Mouse (Mus musculus): ENCODE measurements around the gene Csrnp2. TPM values are rescaled to one million over a fixed set of nuclear protein-coding genes. Genes with fewer than 3 reads are reported as not detected.

The Csrnp2 gene
- total RNA-seq, 2 experiments from 2014 or later, result 5.7 to 5.9 TPM

- DNase-seq (ENCODE audit: low spot score in 2 of 2), result no peak
Observed at GRCm38 (mm10) chr15:100478925-100479324, 16.4 kb downstream of the Csrnp2 start.

GRCm38 (mm10) chr15:100478351-100478750 is 16.9 kb downstream of the Csrnp2 start:
- DNase-seq (ENCODE audit: low spot score in 2 of 2), result no peak

- no peak for DNase-seq (ENCODE audit: low spot score in 2 of 2)
Observed at GRCm38 (mm10) chr15:100473926-100474503, 21.3 kb downstream of the Csrnp2 start.

GRCm38 (mm10) chr15:100470037-100470436 is 25.3 kb downstream of the Csrnp2 start:
- DNase-seq (ENCODE audit: low spot score in 2 of 2), result no peak

GRCm38 (mm10) chr15:100469189-100469545 is 26.1 kb downstream of the Csrnp2 start:
- DNase-seq (ENCODE audit: low spot score in 2 of 2), result no peak

- DNase-seq (ENCODE audit: low spot score in 2 of 2), result peak; percentile 76 to 87
Observed at GRCm38 (mm10) chr15:100468295-100469188, 26.7 kb downstream of the Csrnp2 start, which contains the start of gene Letmd1. Letmd1 (plus strand) TSS chr15:100469023.

- DNase-seq (ENCODE audit: low spot score in 2 of 2), result no peak
Observed at GRCm38 (mm10) chr15:100467738-100468137, 27.6 kb downstream of the Csrnp2 start.

GRCm38 (mm10) chr15:100465432-100465831 is 29.9 kb downstream of the Csrnp2 start:
- no peak for DNase-seq (ENCODE audit: low spot score in 2 of 2)

- peak in 1 of 2 experiments; percentile 58 for DNase-seq (ENCODE audit: low spot score in 2 of 2)
Observed at GRCm38 (mm10) chr15:100463712-100464111, 31.6 kb downstream of the Csrnp2 start.

GRCm38 (mm10) chr15:100462086-100462485 is 33.2 kb downstream of the Csrnp2 start:
- no peak for DNase-seq (ENCODE audit: low spot score in 2 of 2)

- no peak for DNase-seq (ENCODE audit: low spot score in 2 of 2)
Observed at GRCm38 (mm10) chr15:100461646-100462045, 33.6 kb downstream of the Csrnp2 start.

GRCm38 (mm10) chr15:100460942-100461341 is 34.3 kb downstream of the Csrnp2 start:
- DNase-seq (ENCODE audit: low spot score in 2 of 2), result no peak

- DNase-seq (ENCODE audit: low spot score in 2 of 2), result peak in 1 of 2 experiments; percentile 48
Observed at GRCm38 (mm10) chr15:100458055-100458454, 37.2 kb downstream of the Csrnp2 start.

GRCm38 (mm10) chr15:100457340-100457739 is 37.9 kb downstream of the Csrnp2 start:
- peak; percentile 40 to 70 for DNase-seq (ENCODE audit: low spot score in 2 of 2)

- no peak for DNase-seq (ENCODE audit: low spot score in 2 of 2)
Observed at GRCm38 (mm10) chr15:100456356-100456991, 38.8 kb downstream of the Csrnp2 start.

GRCm38 (mm10) chr15:100452486-100452885 is 42.8 kb downstream of the Csrnp2 start:
- DNase-seq (ENCODE audit: low spot score in 2 of 2), result no peak

- DNase-seq (ENCODE audit: low spot score in 2 of 2), result peak in 1 of 2 experiments; percentile 58
Observed at GRCm38 (mm10) chr15:100451245-100451644, 44.0 kb downstream of the Csrnp2 start.

- DNase-seq (ENCODE audit: low spot score in 2 of 2), result no peak
Observed at GRCm38 (mm10) chr15:100449495-100449894, 45.8 kb downstream of the Csrnp2 start.

GRCm38 (mm10) chr15:100448572-100448971 is 46.7 kb downstream of the Csrnp2 start:
- DNase-seq (ENCODE audit: low spot score in 2 of 2), result no peak

GRCm38 (mm10) chr15:100446887-100447286 is 48.4 kb downstream of the Csrnp2 start:
- no peak for DNase-seq (ENCODE audit: low spot score in 2 of 2)

GRCm38 (mm10) chr15:100443126-100443922 is 52.0 kb downstream of the Csrnp2 start:
- DNase-seq (ENCODE audit: low spot score in 2 of 2), result peak; percentile 53 to 77

Data from gastrocnemius, postnatal 4 days (tissue).